Mouse (Mus musculus): Measurements from ENCODE around the gene Itgb3bp.

Gene Itgb3bp

DNA sequence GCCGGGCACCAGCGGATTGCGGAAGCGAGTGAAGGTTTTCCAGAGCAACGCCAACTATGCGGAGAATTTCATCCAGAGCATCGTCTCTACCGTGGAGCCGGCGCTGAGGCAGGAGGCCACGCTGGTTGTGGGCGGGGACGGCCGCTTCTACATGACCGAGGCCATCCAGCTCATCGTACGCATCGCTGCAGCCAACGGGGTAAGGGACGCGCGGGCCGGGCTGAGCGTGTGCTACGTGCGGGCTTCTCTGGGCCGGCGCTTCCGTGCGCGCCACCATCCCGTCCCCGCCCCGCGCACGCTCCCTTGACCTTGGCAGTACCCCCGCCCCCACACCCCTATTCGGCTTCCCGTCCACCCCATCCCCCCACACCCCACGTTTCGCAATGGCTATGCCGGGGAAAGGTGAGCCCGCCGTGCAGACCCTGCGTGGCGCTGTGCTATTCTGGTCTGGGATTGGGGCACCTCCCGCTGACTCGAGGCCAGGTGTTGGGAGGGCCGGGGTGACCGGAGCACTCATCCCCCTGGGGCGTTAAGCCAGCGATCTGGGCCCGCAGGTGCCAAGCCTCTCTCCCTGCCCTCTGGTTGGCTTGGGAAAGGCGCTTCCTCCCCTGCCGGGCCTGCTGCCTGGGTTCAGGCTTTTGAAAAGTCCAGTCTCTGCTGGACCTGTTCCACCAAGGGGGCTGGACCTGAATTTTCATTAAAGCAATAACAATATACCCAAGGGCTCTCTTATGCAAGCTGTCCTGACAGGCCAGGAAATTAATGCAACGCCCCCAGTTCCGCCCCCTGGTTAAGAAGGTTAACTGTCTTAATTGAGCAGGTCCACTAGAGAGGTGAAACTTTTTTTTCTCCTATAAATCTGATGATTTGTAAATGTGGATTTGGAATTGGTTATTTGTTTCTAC, at the start of gene Itgb3bp:
Gene Itgb3bp (minus strand): TSS at position 201 of the 905 bp plus-strand sequence.
- peak; percentile 61 for DNase-seq (ENCODE audit: low read depth, low spot score)

- no peak for DNase-seq (ENCODE audit: low read depth, low spot score)
Measured at GRCm38 (mm10) chr4:99979326-99979725, 49.7 kb upstream of the Itgb3bp start.

- DNase-seq (ENCODE audit: low read depth, low spot score) = no peak
Measured at GRCm38 (mm10) chr4:99974375-99974774, 44.8 kb upstream of the Itgb3bp start.

DNA sequence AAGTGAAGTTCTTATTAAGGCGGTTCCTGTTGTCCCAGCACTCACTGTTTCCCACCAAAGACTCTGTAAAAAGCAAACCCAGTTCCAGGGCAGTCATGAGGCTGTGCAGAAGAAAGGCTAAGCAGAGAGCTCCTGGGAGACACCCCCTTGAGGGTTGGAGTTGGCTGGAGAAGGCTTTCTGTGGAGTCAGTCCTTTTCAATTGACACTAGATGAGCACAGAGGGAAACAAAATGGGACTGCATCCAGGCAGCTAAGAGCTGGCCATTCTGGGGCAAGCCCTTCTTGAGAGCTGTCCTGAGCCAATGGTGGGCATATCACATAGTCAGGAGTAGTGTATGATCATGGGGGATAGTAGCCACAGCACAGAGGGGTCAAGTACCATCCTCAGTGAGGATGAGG, 44.3 kb upstream of the Itgb3bp start:
- no peak for DNase-seq (ENCODE audit: low read depth, low spot score)

GRCm38 (mm10) chr4:99972886-99973285, 43.3 kb upstream of the Itgb3bp start:
- DNase-seq (ENCODE audit: low read depth, low spot score) = no peak

- DNase-seq (ENCODE audit: low read depth, low spot score) = no peak
Measured at GRCm38 (mm10) chr4:99970097-99970496, 40.5 kb upstream of the Itgb3bp start.

GRCm38 (mm10) chr4:99969328-99969727, 39.7 kb upstream of the Itgb3bp start:
- DNase-seq (ENCODE audit: low read depth, low spot score) = no peak

GRCm38 (mm10) chr4:99966555-99966954, 36.9 kb upstream of the Itgb3bp start:
- DNase-seq (ENCODE audit: low read depth, low spot score) = no peak

GRCm38 (mm10) chr4:99959308-99959707, 29.7 kb upstream of the Itgb3bp start:
- DNase-seq (ENCODE audit: low read depth, low spot score) = no peak

- DNase-seq (ENCODE audit: low read depth, low spot score) = no peak
Measured at GRCm38 (mm10) chr4:99958084-99958815, 28.6 kb upstream of the Itgb3bp start.

DNA sequence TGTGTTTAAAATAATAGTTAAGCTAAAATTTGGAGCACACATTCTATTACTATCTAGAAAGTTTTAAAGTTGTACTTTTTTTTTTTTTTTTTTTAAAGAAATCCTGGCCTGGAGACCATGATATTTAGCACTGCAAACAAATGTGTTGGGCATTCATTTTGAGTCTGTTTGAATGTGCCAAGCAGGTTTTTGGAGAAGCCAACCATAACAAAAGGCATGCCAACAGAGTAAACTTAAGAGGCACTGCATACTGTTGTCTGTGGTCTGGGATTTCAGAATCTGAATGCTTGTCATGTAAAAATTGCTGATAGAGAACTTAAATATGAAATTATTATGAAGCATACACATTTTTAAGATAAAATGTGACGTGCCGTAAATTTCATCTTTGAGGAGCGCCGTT, 27.6 kb upstream of the Itgb3bp start:
- DNase-seq (ENCODE audit: low read depth, low spot score) = no peak

- DNase-seq (ENCODE audit: low read depth, low spot score) = no peak
Measured at GRCm38 (mm10) chr4:99955396-99955795, 25.8 kb upstream of the Itgb3bp start.

DNA sequence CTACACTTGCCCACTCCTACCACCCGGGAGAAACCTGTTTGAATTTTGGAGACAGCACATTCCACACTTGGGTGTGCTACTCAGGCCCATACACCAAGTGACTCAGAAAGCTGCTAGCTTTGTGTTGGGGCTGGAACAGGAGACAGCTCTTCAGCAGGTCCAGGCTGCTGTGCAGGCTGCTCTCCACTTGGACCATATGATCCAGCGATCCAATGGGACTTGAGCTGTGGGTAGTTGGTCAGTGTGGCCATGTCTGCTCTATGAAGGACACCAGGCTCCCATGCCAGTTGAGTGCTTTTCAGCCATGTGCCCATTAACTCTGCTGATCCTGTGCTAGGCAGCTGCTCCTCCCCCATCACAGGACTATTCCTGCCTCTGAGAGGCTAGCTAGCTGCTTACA, 24.3 kb upstream of the Itgb3bp start:
- DNase-seq (ENCODE audit: low read depth, low spot score) = no peak

DNA sequence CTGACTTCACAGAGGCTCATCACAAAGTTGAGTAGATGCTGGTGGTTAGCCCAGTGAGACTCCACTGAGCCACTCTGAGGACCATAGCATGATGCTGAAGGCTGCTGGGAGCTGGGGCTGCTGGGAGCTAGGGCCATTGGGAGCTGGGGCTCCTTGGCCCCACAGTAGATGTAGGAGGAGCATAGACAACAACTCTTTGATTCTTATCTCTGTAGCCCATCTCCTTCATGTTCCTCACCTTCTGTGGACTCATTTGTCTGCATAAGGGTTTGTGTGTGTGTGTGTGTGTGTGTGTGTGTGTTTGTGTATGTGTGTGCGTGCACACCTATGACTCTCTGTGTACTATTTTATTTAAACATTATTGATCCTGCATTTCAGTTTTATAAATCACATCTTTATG, 18.3 kb upstream of the Itgb3bp start:
- DNase-seq (ENCODE audit: low read depth, low spot score) = no peak

DNA sequence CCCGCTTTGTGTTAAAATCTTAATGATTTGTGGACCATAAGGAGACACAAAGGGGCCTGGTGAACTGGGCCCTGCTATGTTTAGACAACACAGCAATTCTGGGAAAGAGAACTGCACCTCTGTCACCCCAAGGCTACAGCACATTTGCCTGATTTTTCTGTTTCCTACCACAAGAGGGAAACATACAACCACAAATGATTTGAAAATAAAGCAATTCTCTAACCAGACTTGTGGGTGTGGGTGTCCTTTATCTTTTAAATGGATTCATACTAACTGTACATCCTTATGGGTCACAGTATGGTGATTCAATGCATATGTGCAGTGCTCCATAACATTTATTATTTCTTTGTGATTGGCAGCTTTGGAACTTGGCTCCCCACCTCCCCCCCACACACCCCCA, 17.6 kb upstream of the Itgb3bp start:
- peak; percentile 46 for DNase-seq (ENCODE audit: low read depth, low spot score)

DNA sequence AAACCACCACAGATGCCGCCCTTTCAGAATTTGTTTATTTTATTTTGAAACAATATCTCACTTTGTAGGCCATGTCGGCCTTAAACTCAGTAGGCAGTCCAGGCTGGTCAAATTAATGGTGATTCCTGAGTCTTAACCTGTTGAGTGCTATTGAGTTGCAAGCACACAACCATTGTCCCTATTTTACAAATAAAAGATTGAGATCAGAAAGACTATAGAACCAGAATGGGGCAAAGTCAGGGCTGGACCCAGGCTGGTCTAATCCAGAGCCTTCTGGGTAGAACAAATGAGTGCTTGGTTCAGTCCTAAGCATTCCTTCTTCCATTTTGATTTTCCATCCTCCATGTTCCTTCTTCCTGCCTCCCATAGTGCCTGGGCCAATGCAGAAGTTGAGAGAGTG, 16.9 kb upstream of the Itgb3bp start:
- DNase-seq (ENCODE audit: low read depth, low spot score) = peak; percentile 59

- DNase-seq (ENCODE audit: low read depth, low spot score) = no peak
Measured at GRCm38 (mm10) chr4:99945011-99945410, 15.4 kb upstream of the Itgb3bp start.

DNA sequence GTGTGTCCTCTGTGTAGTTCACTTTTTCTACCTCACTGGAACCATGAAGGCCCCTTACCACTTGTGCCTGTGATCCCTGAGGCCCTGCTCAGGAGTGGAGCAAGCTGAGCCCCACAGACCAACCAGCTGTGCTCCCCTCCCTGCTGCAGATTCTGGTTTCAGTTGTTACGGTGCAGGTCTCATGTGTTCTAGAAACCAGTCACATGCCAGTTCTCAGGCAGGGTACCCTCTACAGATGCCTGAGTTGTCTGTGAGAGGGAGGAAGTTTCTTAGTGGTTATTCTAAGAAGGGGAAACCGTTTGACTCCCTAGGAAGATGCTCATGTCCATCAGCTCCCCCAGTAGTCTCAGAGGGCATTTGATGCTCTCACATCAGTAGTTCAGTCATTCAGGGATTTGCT, 15.0 kb upstream of the Itgb3bp start:
- no peak for DNase-seq (ENCODE audit: low read depth, low spot score)

DNA sequence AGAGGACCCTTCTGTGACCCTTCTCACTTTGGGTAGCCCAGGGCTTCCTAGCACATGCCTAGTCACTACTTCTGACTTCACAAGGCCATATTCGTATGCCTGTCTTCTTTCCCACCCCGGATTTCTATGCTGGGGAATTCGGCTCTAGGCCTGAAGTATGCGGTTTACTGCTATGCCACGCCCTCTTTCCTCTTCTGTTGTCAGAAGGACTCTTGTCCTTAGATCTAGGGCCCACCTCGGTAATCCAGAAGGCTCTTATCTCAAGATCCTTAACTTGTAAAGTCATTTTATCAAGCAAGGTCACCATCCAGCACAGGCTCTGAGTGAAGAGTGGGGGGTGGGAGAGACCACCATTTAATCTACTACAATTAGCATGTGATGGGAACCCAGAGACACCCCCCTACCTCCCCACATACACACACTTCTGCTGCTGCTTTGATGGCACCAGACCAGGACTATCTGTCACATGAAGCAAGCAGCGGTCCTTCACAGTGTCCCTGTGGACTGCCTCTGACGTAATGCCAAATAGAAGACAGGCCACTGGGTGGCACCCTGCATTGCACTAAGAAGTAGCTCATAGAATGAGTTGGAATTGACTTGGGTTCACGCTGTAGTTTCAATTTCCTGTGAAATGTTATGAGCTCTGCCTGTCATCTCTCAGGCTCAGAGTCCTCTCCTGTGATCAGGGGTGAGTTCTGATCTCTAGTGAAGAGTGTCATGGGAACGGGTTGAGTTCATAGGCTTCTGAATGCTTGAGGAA, 12.2 kb upstream of the Itgb3bp start:
- DNase-seq (ENCODE audit: low read depth, low spot score) = no peak

DNA sequence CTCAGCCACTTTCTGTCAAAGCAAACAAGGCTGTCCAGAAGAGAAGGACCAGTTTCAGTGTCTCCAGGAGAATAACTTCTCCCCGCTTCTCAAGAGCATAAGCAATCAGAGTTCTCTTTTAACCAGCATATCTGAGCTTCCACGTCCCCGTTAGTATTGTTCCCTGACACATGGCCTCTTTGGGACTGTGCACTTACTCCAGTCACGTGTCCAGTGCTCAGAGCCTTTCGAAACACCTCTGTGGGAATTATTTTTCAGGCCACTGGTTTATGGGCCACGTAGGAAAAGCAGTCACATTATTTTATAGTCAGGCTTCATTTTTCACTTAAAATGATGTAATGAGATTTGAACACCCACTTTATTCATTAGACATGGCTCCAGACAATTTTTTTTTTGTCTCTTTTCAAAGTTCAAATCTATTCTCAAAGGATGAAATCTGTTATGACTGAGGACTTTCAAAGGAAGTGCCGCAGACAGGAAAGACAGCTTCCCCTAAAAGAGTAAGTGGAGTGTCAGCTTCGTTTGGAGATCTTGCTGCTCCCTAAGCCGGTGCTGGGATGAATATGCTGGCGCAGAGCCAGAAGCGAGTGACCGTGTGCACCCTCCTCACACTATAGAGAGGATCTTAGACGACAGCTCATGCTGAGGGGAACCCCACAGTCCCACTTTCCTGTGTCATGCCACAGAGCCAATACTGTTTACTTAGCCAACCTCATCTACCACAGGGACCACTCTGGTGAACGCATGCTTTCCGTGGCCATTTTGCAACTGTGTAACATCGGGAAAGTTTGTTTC, 10.3 kb upstream of the Itgb3bp start:
- no peak for DNase-seq (ENCODE audit: low read depth, low spot score)

DNA sequence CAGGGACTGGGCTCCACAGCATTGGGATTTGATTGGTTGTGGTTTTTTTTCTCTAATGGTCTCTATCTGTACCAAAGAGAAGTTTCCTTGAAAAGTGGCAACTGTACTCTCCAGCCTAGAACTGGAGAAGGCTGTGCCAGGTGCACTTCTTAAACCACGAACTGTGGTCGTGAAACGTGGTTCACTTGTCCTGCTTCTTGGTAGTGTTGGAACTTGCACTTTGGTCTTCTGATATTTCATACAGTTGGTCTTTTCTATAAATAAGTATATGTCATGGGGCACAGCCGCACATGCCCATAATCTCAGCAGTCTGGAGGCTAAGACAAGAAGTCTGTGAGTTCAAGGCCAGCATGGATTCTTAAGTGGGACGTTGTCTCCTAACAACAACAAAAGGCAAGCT, 6.7 kb upstream of the Itgb3bp start:
- no peak for DNase-seq (ENCODE audit: low read depth, low spot score)

Measured in ES-CJ7 (cell line).